Mouse (Mus musculus) cortical plate, adult 2 months (tissue): Measurements from ENCODE around the gene Rnf115.

ENCODE experiments used
- CTCF ChIP-seq: fragments of 200-500 bp; IDR thresholded peaks from 2 replicates; pipeline ENCODE4 v1.5.1; 2011; ENCODE audit warnings: mild to moderate bottlenecking, control low read depth, low read length; ENCODE audit not compliant: insufficient read depth; ENCODE audit errors: extremely low read depth
- POLR2A ChIP-seq: fragments of 200-500 bp; IDR thresholded peaks from 2 replicates; pipeline ENCODE4 v1.6.1; 2011; ENCODE audit warnings: mild to moderate bottlenecking, low read length, control low read depth; ENCODE audit not compliant: insufficient read depth; ENCODE audit errors: extremely low read depth

GRCm38 (mm10) chr3:96828984-96829383, 101.5 kb downstream of the Rnf115 start, which contains the start of the genes Pdzk1 and Cd160:
- no peak for TF ChIP-seq POLR2A
- TF ChIP-seq CTCF = no peak
